Mouse (Mus musculus) hindbrain, embryonic 13.5 days (tissue): Measurements from ENCODE around the gene Cdc42bpa. TPM values are rescaled to one million over a fixed set of nuclear protein-coding genes. Genes with fewer than 3 reads are reported as not detected.

ENCODE experiments used
- ATAC-seq: fragments of 200-750 bp; cut with Nextera tagmentation; 2 replicates; pipeline ENCODE4 v1.8.0; 2017; ENCODE audit warnings: moderate TSS enrichment; ENCODE audit not compliant: low FRiP score
- H3K27ac ChIP-seq: fragments of 300-500 bp; sonication (generic); 2 replicates; pipeline ENCODE4 v1.5.1; 2015; ENCODE audit warnings: inconsistent platforms, mild to moderate bottlenecking, moderate library complexity
- H3K27me3 ChIP-seq: fragments of 300-500 bp; sonication (generic); 2 replicates; pipeline ENCODE4 v1.6.1; 2015; ENCODE audit warnings: mild to moderate bottlenecking, inconsistent platforms
- H3K36me3 ChIP-seq: fragments of 300-500 bp; sonication (generic); 2 replicates; pipeline ENCODE4 v1.6.1; 2015; ENCODE audit warnings: mild to moderate bottlenecking, inconsistent platforms
- H3K4me1 ChIP-seq: fragments of 300-500 bp; sonication (generic); replicated peaks from 2 replicates; pipeline ENCODE4 v1.6.1; 2015; ENCODE audit warnings: inconsistent platforms
- H3K4me2 ChIP-seq: fragments of 300-500 bp; sonication (generic); 2 replicates; pipeline ENCODE4 v1.6.1; 2015; ENCODE audit warnings: inconsistent platforms, mild to moderate bottlenecking, moderate library complexity
- H3K4me3 ChIP-seq: fragments of 300-500 bp; sonication (generic); 2 replicates; pipeline ENCODE4 v1.5.1; 2015; ENCODE audit warnings: mild to moderate bottlenecking, inconsistent platforms
- H3K9ac ChIP-seq: fragments of 300-500 bp; sonication (generic); 2 replicates; pipeline ENCODE4 v1.6.1; 2015; ENCODE audit warnings: mild to moderate bottlenecking, inconsistent platforms
- H3K9me3 ChIP-seq: fragments of 300-500 bp; sonication (generic); 2 replicates; pipeline ENCODE4 v1.6.1; 2016; ENCODE audit warnings: inconsistent platforms
- WGBS: fragments of 180-500 bp; shearing (Covaris S2); methylation state at CpG from one replicate; pipeline ENCODE4 v1.1.7; 2015; 5-methylcytosine and 5-hydroxymethylcytosine counted together
- polyA plus RNA-seq: library from polyadenylated mRNA; unstranded; fragments of >200 nt; fragmentation: Nextera tagmentation; extraction: Ambion mirVana; gene quantifications from 2 replicates; pipeline ENCODE4 v1.2.1, GENCODE M21; 2015

Cdc42bpa gene
- polyA plus RNA-seq, 1 experiment from 2014 or later: 23.5 TPM

GRCm38 (mm10) chr1:180175167-180175566 lies 214.9 kb downstream of the Cdc42bpa start:
- Histone ChIP-seq H3K36me3 (no peaks in the 10 kb centered on the region), H3K4me1 (no peaks in the 10 kb centered on the region), H3K4me2 (no peak overlapping the region), H3K27ac (no peak overlapping the region), H3K9ac (no peak overlapping the region), H3K27me3 (no peaks in the 10 kb centered on the region), H3K4me3 (no peak overlapping the region), H3K9me3 (no peaks in the 10 kb centered on the region)
- 37% methylated on average over 3 of the region's 3 CpGs for WGBS
- ATAC-seq: no peak

GRCm38 (mm10) chr1:180175635-180176034 lies 215.4 kb downstream of the Cdc42bpa start:
- Histone ChIP-seq H3K27ac (no peak overlapping the region), H3K9ac (no peak overlapping the region), H3K4me1 (no peaks in the 10 kb centered on the region), H3K4me2 (no peak overlapping the region), H3K36me3 (no peaks in the 10 kb centered on the region), H3K27me3 (no peaks in the 10 kb centered on the region), H3K9me3 (no peaks in the 10 kb centered on the region), H3K4me3 (no peak overlapping the region)
- 49% methylated on average over 8 of the region's 8 CpGs for WGBS
- no peak for ATAC-seq

GRCm38 (mm10) chr1:180176784-180177183 lies 216.5 kb downstream of the Cdc42bpa start:
- Histone ChIP-seq H3K27me3 (no peaks in the 10 kb centered on the region), H3K27ac (no peak overlapping the region), H3K36me3 (no peaks in the 10 kb centered on the region), H3K4me1 (no peaks in the 10 kb centered on the region), H3K4me3 (no peak overlapping the region), H3K9me3 (no peaks in the 10 kb centered on the region), H3K9ac (no peak overlapping the region), H3K4me2 (no peak overlapping the region)
- ATAC-seq: no peak
- WGBS: 8% methylated on average over 1 of the region's 1 CpGs

- Histone ChIP-seq H3K4me2 (no peak overlapping the region), H3K4me3 (no peak overlapping the region), H3K36me3 (no peaks in the 10 kb centered on the region), H3K4me1 (no peaks in the 10 kb centered on the region), H3K9me3 (no peaks in the 10 kb centered on the region), H3K9ac (no peak overlapping the region), H3K27me3 (no peaks in the 10 kb centered on the region), H3K27ac (no peak overlapping the region)
- WGBS: 92% methylated on average over 9 of the region's 9 CpGs
- no peak for ATAC-seq
These were observed 218.1 kb downstream of the Cdc42bpa start for GRCm38 (mm10) chr1:180178340-180178739.

GRCm38 (mm10) chr1:180179100-180179499 lies 218.8 kb downstream of the Cdc42bpa start:
- no peak overlapping the region for H3K4me2 ChIP-seq
- H3K9me3 ChIP-seq: no peaks in the 10 kb centered on the region
- H3K9ac ChIP-seq: no peak overlapping the region
- ATAC-seq: no peak
- no peaks in the 10 kb centered on the region for H3K36me3 ChIP-seq
- no peak overlapping the region for H3K4me3 ChIP-seq
- no peak overlapping the region for H3K27ac ChIP-seq
- H3K27me3 ChIP-seq: no peaks in the 10 kb centered on the region
- no peaks in the 10 kb centered on the region for H3K4me1 ChIP-seq
- 88% methylated on average over 4 of the region's 4 CpGs for WGBS

GRCm38 (mm10) chr1:180179840-180180239 lies 219.6 kb downstream of the Cdc42bpa start:
- no peak overlapping the region for H3K4me2 ChIP-seq
- H3K27ac ChIP-seq: no peak overlapping the region
- H3K36me3 ChIP-seq: no peaks in the 10 kb centered on the region
- H3K4me3 ChIP-seq: no peak overlapping the region
- no peaks in the 10 kb centered on the region for H3K9me3 ChIP-seq
- H3K27me3 ChIP-seq: no peaks in the 10 kb centered on the region
- H3K9ac ChIP-seq: no peak overlapping the region
- no peaks in the 10 kb centered on the region for H3K4me1 ChIP-seq
- no peak for ATAC-seq
- WGBS: 96% methylated on average over 2 of the region's 2 CpGs

GRCm38 (mm10) chr1:180181304-180181965 lies 221.2 kb downstream of the Cdc42bpa start:
- Histone ChIP-seq H3K9me3 (no peaks in the 10 kb centered on the region), H3K4me2 (no peak overlapping the region), H3K27me3 (no peaks in the 10 kb centered on the region), H3K4me1 (no peaks in the 10 kb centered on the region), H3K4me3 (no peak overlapping the region), H3K36me3 (no peaks in the 10 kb centered on the region), H3K27ac (no peak overlapping the region), H3K9ac (no peak overlapping the region)
- 89% methylated on average over 7 of the region's 7 CpGs for WGBS
- no peak for ATAC-seq

GRCm38 (mm10) chr1:180181966-180182319 lies 221.7 kb downstream of the Cdc42bpa start:
- Histone ChIP-seq H3K4me1 (no peaks in the 10 kb centered on the region), H3K27ac (no peak overlapping the region), H3K4me3 (no peak overlapping the region), H3K9me3 (no peaks in the 10 kb centered on the region), H3K9ac (no peak overlapping the region), H3K27me3 (no peaks in the 10 kb centered on the region), H3K4me2 (no peak overlapping the region), H3K36me3 (no peaks in the 10 kb centered on the region)
- ATAC-seq: no peak
- WGBS: 89% methylated on average over 9 of the region's 9 CpGs

- Histone ChIP-seq H3K9ac (no peak overlapping the region), H3K36me3 (no peaks in the 10 kb centered on the region), H3K4me1 (no peaks in the 10 kb centered on the region), H3K27me3 (no peaks in the 10 kb centered on the region), H3K4me3 (no peak overlapping the region), H3K4me2 (no peak overlapping the region), H3K9me3 (no peaks in the 10 kb centered on the region), H3K27ac (no peak overlapping the region)
- 74% methylated on average over 3 of the region's 3 CpGs for WGBS
- no peak for ATAC-seq
These were observed 222.5 kb downstream of the Cdc42bpa start for GRCm38 (mm10) chr1:180182731-180183130.

- Histone ChIP-seq H3K27me3 (no peaks in the 10 kb centered on the region), H3K9ac (no peak overlapping the region)
These were observed 223.4 kb downstream of the Cdc42bpa start for GRCm38 (mm10) chr1:180183525-180184159.

GRCm38 (mm10) chr1:180184768-180185167 lies 224.5 kb downstream of the Cdc42bpa start:
- Histone ChIP-seq H3K27me3 (no peaks in the 10 kb centered on the region), H3K4me1 (no peaks in the 10 kb centered on the region), H3K9ac (no peak overlapping the region), H3K4me3 (no peak overlapping the region), H3K36me3 (no peaks in the 10 kb centered on the region), H3K27ac (no peak overlapping the region), H3K9me3 (no peaks in the 10 kb centered on the region), H3K4me2 (no peak overlapping the region)
- ATAC-seq: no peak
- 75% methylated on average over 7 of the region's 7 CpGs for WGBS

More at GRCm38 (mm10) chr1:180183525-180184159, 223.4 kb downstream of the Cdc42bpa start:
- no peak overlapping the region for H3K4me3 ChIP-seq
- no peak overlapping the region for H3K4me2 ChIP-seq
- no peak for ATAC-seq
- H3K36me3 ChIP-seq: no peaks in the 10 kb centered on the region
- H3K27ac ChIP-seq: no peak overlapping the region
- no peaks in the 10 kb centered on the region for H3K9me3 ChIP-seq
- 90% methylated on average over 6 of the region's 6 CpGs for WGBS
- H3K4me1 ChIP-seq: no peaks in the 10 kb centered on the region

- no peak overlapping the region for H3K27ac ChIP-seq
- H3K4me3 ChIP-seq: no peak overlapping the region
- no peaks in the 10 kb centered on the region for H3K27me3 ChIP-seq
- no peak overlapping the region for H3K9ac ChIP-seq
- WGBS: 67% methylated on average over 5 of the region's 5 CpGs
- H3K4me2 ChIP-seq: no peak overlapping the region
- ATAC-seq: no peak
- H3K9me3 ChIP-seq: no peaks in the 10 kb centered on the region
- H3K4me1 ChIP-seq: no peaks in the 10 kb centered on the region
- no peaks in the 10 kb centered on the region for H3K36me3 ChIP-seq
These were observed 225.6 kb downstream of the Cdc42bpa start for GRCm38 (mm10) chr1:180185877-180186276.

GRCm38 (mm10) chr1:180186371-180186770 lies 226.1 kb downstream of the Cdc42bpa start:
- Histone ChIP-seq H3K4me2 (no peak overlapping the region), H3K9me3 (no peaks in the 10 kb centered on the region), H3K27me3 (no peaks in the 10 kb centered on the region), H3K4me1 (no peaks in the 10 kb centered on the region), H3K27ac (no peak overlapping the region), H3K9ac (no peak overlapping the region), H3K4me3 (no peak overlapping the region), H3K36me3 (no peaks in the 10 kb centered on the region)
- 86% methylated on average over 3 of the region's 3 CpGs for WGBS
- no peak for ATAC-seq
